Mouse (Mus musculus): ENCODE data around the gene Ap4s1.

DNA sequence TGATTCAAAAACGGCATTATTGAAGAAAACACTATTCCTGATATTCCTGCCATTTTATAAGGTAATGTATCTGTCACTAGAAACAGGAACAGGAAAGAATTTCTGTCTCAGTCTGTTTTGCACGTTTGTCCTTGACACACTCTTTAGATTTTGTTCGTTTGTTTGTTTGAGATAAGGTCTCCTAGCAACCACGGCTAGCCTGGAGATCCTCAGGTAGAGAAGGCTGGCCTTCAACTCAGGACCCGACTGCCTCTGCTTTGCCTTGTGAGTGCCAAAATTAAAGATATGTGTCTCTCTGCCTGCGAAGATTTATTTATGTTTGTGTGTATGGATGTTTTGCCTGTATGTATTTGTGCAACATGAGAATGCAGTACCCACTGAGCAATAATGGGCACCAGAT, 49.0 kb upstream of the Ap4s1 start:
- TF ChIP-seq CTCF (IDR thresholded peaks at IDR 0.05; ENCODE audit: low read depth) (no peak), EP300 (IDR thresholded peaks at IDR 0.05; ENCODE audit: low read depth) (no peak)

Measured in liver, postnatal 0 days (tissue).